Mouse (Mus musculus): Measurements from ENCODE around the gene Trpm3.

Trpm3 gene

DNA sequence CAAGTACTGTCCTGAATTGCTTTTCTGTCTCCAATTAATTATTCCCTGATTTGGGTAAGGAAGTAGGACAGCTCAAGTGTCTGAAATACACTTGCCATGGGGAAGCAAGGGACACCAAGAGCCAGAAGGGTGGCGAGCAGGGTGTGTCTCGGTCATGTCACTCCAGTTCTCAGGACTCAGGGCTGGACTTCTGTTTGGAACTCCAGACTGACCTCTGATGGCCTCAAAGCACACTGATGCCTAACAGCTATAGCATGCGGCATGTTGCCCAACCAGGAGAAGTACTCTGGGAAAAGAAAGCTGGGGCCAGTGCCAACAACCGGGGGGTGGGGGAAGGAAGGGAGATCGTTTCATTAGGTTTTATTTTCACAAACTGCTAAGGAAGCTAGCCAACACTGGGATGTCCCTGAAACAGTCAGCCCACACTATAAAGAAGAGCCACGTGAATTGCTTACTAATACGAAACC, 791.6 kb downstream of the Trpm3 start:
- peak; percentile 79 to 87 for DNase-seq

- no peak for DNase-seq
Measured at GRCm38 (mm10) chr19:22931006-22931405, 792.2 kb downstream of the Trpm3 start.

DNA sequence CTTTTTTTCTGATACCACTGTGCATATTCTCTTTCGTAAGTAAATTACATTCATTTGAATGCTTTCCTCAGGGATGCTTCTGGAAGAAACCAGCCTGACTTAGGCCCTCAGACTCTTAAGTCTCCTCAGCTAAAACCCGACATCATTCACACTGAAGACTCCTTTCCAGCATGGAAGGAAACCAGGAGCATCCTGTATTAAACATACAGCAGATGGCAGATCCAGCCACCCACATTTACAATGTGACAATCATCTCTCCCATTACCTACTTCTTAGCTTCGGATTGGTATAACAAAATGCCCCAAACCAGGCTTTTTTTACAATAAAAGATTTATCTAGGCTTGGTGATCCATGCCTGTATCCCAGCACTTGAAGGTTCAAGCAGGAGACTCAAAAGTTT, 796.2 kb downstream of the Trpm3 start:
- DNase-seq = no peak

DNA sequence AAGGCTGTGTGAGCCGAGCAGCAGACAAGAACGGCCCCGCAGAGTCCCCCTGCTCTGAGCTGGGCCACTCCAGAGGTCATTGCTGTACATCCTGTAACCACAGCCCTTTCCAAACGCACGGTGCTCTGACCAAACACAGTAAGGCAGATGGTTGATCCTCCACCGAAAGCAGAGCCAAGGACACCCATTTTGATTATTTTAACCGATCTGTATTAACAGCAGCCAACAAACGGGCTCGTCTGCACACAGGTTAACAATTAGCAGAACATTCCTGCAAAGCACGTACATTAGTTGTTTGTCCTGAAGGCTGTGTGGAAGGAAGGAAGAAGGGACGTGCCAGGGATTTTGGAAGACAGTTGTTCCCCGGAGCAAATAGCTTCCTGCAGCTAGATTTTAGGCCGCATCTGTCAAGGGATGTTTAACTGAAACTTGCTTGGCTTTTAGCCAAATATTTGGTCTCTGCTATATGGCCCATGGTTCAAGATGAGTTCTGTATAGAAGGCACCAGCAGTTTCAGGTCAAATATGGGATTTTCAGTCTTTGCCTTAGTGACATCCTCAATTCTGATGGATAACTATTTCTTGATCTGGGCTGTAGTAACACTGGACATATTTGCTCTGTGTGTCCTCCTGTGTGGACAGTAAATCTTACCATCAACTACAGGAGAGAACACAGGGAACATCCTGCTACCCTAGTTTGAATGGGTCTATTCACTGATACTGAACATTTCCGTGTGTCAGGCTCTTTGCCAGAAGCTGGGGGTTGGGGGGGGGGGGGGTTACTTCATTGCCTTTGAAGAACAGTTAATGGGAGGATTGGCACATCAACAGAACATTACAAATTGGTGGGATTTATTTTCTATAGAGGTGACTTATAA, 800.2 kb downstream of the Trpm3 start:
- peak; percentile 34 to 42 for DNase-seq

DNA sequence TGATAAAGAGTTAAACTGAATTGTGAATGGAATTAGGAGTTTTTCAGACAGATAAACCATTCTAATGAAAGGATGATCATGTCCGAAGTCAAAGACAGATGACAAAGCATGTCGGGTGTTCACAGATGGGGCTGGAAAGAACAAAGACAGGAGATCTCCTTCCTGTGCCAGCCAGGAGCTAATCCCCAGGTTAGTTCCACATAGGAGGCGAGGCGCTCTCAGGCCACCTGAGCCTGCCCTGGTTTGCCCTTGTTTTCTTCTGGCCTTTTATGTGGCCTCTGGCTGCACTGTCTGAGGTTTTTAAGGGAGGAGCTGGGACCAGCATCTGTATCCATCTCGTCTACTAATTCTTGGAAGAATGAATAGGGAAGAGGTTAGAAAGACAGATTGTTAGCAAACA, 801.0 kb downstream of the Trpm3 start:
- DNase-seq = no peak

- DNase-seq = peak; percentile 83 to 89
Measured at GRCm38 (mm10) chr19:22940487-22940886, 801.6 kb downstream of the Trpm3 start.

DNA sequence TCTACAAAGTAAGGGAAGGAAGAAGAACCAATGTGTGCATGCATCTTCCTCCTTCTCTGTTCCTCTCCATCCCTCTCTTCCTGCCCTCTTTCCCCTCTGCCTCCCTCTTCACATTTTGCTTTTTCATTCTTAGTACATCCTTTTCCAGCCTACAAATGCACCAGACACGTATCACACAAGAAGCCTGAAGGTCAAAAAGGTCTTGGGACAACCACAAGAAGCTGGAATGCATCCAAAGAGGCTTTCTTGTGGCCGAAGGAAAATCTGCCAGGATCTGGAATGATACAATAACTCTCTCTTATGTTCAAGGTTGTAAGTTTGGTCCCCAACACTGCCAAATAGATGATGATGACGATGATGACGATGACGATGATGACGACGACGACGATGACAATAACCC, 802.1 kb downstream of the Trpm3 start:
- DNase-seq = no peak

DNA sequence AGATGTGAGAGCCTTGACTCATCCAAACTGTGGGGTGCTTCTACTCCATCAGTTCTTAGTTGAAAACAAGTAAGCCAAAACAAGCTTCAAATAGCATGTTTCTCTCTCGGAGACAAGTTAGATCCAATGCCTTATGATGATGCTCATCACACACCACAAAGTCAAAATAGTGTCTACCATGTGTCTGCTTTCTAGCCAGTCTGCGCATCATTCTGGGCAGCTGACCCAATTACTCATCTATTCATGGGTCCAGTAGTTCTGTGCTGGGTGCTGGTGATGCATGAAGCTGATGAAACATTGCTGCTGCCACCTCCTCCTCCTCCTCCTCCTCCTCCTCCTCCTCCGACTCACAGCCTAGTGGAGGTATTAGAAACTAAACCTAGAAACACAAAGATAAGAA, 813.6 kb downstream of the Trpm3 start:
- no peak for DNase-seq

GRCm38 (mm10) chr19:22953191-22953590, 814.3 kb downstream of the Trpm3 start:
- no peak for DNase-seq

DNA sequence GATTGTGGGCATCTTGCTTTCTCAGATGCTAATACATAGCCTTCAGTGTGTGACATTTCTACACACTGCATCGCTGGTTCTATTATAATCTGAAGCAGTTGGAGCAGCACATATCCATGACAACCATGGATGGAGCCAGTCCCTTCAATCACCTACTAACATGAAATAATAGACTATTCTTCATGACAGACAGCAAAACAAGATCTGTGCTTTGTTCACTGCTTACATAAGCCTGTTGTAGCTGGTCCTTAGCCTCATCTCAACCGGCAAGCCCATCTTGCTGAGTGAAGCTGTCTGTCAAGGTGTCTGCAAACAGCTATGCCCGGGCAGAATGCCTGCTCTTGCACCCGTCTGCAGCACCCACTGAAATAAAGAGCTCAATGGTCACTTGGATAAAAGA, 819.6 kb downstream of the Trpm3 start:
- no peak for DNase-seq

DNA sequence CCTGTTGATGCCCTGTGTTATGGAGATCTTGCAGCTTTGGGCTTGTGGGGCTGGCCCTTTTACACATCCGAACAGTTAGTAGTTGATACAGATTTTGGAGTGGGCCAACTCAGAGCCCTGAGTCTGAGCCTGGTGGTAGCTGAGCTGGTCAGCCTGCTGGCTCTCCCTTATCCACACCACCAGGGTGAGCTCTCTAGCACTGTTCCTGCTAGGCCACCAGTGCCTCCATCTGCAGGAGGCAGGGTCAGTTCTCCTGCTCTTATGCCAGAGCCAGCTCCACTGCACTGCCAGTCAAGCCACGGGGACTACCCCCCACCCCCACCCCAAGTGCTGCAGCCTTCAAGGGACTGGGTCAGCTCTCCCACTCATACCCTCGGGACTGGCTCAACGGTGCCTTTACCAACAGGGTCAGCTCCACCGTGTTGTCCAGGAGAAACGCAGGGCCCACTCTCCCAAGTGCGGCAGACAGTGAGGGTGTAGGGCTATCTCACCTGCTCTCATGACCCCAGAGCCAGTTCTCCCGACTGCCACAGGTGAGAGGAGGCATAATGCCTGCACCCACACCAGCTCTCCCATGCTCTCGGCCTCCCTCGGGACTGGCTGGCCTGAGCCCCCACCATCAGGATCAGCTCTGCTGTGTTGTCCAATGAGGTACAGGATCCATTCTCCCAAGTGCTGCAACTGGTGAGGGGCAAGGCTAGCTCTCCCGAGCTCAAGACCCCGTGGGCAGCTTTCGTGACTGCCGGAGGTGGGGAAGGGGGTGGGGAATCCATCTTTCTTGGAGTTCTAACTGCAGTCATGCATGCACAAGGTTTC, 821.8 kb downstream of the Trpm3 start:
- DNase-seq = peak in 1 of 2 experiments; percentile 11

DNA sequence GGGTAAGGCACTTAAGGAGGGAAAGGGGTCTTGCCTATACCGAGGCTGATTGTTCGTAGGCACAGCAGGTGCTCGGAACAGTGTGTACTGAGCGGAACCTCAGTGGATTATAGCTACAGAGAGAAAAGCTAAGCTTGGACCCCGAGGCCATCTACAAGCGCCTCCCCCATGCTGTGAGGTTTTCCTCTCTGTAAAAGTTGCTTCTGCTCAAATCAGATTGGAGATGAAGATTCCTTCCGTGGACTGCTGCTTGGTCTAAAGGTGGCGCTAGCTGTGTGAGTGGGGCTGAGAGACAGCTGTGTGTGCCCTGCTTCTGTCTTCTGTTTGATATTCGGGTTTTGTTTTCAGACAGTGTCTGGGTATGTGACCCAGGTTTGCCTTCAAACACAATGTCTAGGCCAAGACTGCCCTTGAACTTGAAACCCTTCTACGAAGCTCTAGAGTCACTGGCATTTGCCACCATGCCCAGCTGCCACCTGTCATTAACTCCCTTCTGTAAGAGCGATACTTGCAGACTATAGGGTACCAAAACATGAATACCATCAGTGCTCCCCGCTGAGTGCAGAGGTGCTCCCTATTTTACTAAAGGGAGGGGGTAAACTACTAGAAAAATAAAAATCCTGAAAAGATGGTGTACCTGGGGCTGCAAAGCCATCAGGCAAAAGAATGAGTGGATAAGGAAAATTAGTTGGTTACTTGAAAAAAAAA, 823.3 kb downstream of the Trpm3 start:
- DNase-seq = no peak

- no peak for DNase-seq
Measured at GRCm38 (mm10) chr19:22962731-22963130, 823.9 kb downstream of the Trpm3 start.

DNA sequence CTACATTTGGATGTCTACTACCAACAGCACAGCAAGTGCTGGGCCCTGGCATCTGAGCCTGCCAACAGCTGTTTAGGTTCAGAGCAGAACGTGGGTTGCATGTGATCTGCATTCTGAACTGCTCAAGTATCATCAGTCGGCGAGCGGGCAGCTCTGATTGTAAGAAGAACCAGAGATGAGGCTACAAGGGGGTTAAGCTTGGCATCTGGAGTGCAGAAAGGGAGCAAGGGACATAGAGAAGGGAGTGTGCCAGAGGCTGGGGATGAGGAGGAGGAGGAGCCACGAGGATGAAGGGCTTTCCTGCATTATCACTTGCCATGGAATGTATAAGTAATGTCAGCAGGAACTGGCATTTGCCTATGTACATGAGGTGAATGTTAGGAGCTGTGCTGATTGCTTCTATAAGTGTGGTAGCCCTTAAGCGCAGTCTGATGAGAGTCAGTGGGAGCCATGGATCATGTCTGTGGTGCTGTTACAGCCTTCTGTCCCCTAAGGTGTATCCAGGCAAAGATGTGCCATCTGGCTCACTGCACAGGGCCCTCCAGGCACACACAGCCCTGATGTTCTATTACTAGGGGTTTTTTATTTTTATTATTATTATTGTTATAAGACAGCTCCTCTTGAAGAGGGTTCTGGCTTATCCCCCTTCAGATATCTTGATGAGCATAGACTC, 825.0 kb downstream of the Trpm3 start:
- no peak for DNase-seq

DNA sequence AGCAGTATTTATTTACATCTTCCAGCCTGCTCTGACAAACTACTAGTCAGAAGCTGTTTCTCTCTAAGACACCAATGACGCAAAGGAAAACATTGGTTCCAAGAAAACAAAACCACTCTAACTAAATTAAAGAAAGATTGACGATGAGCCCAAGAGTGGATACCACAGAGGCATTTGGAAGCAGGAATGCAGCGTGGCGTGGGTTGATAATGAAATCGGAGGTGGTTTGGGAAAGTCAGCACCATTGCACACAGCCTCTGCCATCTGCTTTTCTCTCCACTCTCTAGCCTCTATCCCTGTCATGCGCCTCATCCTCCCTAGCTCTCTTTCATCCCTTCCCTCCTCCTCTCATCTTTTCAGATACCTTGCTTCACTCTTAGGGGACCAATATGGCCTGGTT, 826.6 kb downstream of the Trpm3 start:
- no peak for DNase-seq

DNA sequence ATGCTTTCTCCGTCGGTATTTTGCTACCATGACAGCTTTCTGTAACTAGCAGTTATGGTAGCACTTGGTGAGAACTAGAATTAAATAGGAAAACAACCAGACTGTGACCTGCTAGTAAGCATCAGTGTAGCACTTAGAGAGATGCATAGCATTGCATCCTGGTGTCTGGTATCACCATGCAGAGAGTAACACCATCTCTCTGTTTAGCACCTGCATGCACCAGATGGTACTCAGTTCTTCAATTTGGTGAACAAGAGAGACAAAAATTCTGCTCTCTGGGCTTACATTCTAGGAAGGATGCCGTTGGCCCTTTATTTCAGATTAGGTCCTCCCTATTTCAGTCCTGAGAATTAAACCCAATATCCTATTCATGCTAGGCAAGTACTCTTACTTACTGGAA, 834.4 kb downstream of the Trpm3 start:
- no peak for DNase-seq

GRCm38 (mm10) chr19:22973727-22974126, 834.9 kb downstream of the Trpm3 start:
- DNase-seq = no peak

GRCm38 (mm10) chr19:22975801-22976200, 837.0 kb downstream of the Trpm3 start:
- no peak for DNase-seq

DNA sequence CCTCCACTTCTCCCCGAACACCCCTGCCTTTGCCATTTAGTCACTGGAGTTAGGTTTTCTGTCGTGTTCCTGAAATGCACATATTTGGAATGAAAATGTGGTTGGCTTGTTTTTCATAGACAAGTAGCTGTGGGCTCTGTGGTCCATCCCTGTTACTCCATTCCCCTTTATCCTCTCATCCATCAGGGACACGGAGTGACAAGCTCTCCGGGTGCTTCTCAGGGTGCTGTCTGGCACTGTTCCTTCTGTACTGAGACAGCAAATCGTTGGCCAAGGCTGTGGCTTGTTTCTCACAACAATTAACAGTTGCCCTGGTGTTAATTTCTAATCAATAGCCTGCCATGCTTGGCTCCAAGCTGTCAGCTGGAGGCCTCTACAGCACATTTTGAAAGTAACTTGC, 838.7 kb downstream of the Trpm3 start:
- no peak for DNase-seq

DNA sequence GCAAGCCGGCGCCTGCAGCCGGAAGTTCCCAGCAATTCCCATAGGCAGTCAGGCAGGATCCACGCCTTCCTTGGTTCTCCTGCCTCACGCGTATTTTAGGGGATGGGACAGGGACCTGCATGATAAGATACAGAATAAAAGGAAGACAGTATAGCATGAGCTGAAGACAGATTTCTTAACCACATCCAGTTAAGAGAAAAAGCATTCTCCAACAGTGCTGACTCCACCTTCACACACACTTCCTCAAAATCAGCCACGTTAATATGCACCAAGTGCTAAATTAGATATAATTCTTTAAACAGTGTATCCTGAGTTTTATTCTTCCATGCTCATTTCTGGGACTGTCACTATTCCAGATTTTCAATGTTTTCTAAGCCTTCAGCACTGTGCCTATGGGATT, 839.9 kb downstream of the Trpm3 start:
- DNase-seq = no peak

- no peak for DNase-seq
Measured at GRCm38 (mm10) chr19:22979191-22979590, 840.3 kb downstream of the Trpm3 start.

DNA sequence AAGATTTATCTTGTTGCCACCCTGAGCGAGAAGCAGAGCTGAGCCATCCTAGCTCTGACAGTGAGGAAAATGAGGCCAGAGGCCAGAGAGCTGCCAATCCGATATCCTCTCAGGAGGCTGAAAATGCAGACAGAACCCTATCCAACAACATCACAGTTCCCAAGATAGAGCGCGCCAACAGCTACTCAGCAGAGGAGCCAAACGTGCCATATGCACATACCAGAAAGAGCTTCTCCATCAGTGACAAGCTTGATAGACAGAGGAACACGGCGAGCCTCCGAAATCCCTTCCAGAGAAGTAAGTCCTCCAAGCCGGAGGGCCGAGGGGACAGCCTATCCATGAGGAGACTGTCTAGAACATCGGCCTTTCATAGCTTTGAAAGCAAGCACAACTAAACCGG, 849.1 kb downstream of the Trpm3 start:
- DNase-seq = no peak

DNA sequence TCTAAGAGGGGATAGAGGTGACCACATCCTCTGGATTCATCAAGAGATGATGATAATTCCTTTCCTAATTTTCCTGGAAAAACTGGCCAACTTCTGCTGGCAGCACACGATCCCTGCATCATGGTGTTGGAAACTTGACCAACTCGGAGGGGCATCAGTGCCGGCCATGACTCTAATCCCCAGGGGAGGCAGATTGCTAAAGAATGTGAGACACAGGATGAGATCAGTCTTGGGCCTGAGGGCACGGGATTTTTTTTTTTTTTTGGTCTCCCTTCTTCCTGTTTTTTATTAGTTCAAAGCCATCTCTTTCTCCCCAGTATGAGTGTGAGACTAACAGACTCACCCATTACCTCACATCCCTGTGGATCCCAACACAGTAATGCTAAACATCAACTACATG, 855.1 kb downstream of the Trpm3 start:
- DNase-seq = no peak
